Mouse (Mus musculus): Measurements from ENCODE around the gene Ing1. TPM values are rescaled to one million over a fixed set of nuclear protein-coding genes. Genes with fewer than 3 reads are reported as not detected.

Gene Ing1
- total RNA-seq (2021), result 10 to 100 TPM; 16.7 to 16.9 TPM
- long read RNA-seq, experiment 1, transcript Ing1-201 (2 exons, 2,814 nt), result minor isoform, 9 of 20 reads
- long read RNA-seq, experiment 1, transcript Ing1-202 (2 exons, 1,971 nt), result major isoform, 11 of 20 reads
- long read RNA-seq, experiment 1, partial matches to known transcripts, result 0 of 20 reads
- long read RNA-seq, experiment 1, other reads (novel, unspliced or antisense), result 0 of 20 reads
- long read RNA-seq, experiment 2, transcript Ing1-201 (2 exons, 2,814 nt), result major isoform, 17 of 31 reads
- long read RNA-seq, experiment 2, transcript Ing1-202 (2 exons, 1,971 nt), result minor isoform, 13 of 31 reads
- long read RNA-seq, experiment 2, partial matches to known transcripts, result 0 of 31 reads
- long read RNA-seq, experiment 2, other reads (novel, unspliced or antisense), result 0 of 31 reads

DNA sequence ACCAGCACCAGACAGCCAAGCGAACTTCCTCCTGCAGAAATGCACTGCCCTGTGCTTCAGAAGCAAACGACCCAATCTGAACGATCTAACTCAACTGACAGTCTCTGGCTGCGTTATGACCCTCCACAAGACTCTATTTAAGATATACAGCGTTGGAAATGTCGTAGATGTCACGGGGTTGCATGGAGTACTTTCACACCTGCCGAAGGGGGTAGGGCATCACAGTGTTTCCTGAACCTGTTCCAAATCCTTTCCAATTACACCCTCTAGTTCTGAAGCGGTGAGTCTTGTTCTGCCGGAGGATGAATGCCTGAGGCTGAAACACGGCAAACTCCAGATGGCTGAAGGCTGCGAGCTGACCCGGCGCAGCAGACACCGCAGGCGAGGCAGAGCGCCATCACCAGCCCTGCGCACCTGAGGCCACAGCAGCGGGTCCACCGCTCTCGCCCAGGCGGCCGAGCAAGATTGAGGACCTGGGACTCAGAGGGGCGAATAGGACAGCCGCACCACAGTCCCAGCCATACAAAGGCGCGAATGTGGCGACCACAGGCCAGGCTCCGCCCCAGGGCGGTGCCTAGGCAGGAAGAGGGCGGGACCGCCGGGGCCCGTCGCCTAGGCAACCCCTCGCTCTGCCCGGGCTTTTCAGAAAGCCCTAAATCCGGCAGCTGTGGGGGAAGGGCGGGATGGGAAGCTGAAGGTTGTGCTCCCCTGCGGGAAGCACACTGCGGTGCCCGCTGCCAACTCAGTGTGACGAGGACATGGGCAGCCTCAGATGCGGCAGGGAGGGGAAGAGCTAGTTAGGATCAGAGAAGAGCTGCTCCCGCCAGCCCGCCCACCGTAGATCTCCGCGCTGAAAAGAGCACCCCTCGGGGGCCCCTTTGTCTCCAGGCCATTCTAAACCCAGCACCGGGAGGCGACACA, at the start of gene Ing1:
Gene Ing1 (plus strand): TSS at position 773 of the 921 bp plus-strand sequence.
- DNase-seq, result peak; percentile 93

- no peak for DNase-seq
These were observed 49.3 kb upstream of the Ing1 start for GRCm38 (mm10) chr8:11506074-11506473.

- no peak for DNase-seq
These were observed 48.6 kb upstream of the Ing1 start for GRCm38 (mm10) chr8:11506802-11507201.

GRCm38 (mm10) chr8:11508880-11509279, 46.5 kb upstream of the Ing1 start:
- no peak for DNase-seq

DNA sequence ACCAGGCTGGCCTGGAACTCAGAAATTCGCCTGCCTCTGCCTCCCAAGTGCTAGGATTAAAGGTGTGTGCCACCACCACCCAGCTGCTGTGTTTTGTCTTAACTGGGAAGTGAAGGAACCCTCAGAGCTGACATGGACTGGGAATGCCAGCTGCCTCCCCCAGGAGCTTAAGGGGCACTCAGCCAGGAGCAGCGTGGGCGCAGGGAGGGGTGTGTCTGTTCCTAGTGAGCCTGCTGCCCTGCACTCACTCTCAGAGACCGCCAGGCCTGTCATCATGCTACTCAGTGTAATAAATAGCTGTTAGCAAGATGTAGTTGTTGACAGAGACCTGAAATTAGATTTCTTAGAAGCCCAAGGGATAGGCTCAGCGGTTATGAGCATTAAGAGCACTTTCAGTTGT, 44.4 kb upstream of the Ing1 start:
- DNase-seq, result no peak

DNA sequence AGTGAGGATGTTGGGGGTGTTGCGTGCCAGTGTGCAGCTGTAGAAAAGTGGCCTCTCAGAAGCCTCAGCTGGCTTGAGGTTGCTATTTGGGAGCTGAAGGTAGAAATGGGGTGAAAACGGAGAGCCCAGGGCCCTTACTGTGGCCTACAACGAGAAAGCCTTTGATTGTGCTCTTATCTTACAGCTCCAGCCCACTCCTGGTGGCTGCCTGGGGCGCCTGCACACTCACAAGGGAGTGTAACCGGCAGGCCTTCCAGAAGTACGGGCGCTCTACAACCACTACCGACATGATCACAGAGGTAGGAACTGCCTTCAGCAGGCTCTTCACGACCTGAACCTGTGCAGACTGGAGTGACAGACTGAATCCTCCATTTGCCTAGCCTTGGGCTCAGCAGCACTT, 42.7 kb upstream of the Ing1 start:
- DNase-seq, result no peak

DNA sequence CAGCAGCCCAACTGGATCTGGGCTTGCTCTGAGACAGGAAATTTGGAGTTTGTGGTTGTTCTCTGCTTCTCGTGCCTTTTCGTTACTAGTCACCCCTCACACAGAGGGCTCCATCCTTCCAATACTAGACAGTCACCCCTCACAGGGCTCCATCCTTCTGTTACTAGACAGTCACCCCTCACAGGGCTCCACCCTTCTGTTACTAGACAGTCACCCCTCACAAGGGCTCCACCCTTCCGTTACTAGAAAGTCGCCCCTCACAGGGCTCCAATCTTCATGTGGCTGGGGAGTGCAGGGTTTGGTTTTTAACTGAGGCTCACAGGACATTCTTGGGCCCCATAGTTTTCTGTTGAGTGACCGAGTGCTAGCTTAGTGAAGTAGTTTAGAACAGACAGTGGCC, 42.1 kb upstream of the Ing1 start:
- DNase-seq, result no peak

GRCm38 (mm10) chr8:11516292-11516691, 39.1 kb upstream of the Ing1 start:
- no peak for DNase-seq

GRCm38 (mm10) chr8:11517366-11518055, 37.9 kb upstream of the Ing1 start:
- DNase-seq, result no peak

DNA sequence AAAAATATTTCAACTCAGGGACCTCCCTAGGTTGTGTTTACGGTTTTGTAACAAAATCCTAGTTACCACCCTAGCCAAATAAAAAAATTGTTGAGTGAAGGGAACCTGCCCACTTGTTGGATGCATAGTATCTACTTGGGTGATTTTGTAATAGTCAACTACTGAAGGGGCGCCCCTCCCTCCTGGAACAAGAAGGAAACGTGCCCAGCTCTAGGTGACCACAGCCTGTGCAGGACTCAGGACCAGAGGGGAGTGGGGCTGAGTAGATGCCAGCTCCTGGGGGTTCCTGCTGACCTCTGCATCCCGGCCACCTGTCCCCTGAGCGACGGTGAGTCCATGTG, 37.3 kb upstream of the Ing1 start:
- no peak for DNase-seq

GRCm38 (mm10) chr8:11518676-11519075, 36.7 kb upstream of the Ing1 start:
- no peak for DNase-seq

GRCm38 (mm10) chr8:11523331-11523730, 32.0 kb upstream of the Ing1 start:
- no peak for DNase-seq

DNA sequence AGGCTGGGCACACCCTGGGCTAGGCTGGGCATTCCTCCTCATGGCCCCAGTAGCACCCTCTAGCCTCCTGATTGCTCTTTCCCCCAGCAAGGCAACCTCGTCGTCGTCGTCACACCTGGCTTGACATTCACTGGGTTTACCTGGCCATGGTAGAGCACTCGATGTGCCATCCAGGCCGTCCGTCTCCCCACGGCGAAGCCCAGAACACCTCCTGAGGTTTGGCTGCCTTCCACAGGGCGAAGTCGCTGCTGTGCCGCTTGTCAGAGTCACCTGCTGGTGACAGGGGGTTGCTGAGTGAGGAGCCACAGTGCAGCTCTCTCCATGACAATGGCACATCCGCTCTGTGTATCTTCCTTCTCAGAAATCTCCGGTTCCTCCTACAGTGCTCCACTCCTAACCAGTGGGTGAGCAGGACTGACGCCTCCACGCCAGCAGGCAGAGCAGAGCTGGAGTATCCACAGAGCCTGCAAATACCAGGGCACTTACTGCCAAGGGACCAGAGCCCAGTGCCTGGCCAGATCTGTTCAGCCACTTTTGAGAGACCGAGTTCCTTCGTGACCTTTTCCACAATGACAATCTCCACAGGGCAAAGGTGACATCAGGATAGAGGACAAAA, 25.1 kb upstream of the Ing1 start:
- DNase-seq, result no peak

DNA sequence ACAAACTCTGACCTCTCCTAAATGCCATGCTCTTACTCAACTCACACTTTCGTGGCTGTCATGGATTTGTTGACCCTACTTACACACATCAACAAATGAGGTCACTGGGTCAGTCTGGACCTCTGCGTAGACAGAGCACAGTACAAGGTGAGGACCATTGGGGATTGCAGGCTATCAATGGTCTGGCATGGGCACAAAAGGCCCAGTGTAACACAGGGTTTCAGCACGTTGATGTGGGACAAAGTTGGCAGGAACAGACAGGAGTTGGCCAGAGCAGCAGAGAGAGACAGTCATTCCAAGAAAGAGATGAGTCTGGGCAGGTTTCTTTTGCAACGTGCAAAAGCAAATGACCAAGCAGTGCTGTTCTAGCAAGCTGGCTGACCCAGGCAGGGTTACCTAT, 24.5 kb upstream of the Ing1 start:
- no peak for DNase-seq

GRCm38 (mm10) chr8:11534494-11534893, 20.9 kb upstream of the Ing1 start:
- DNase-seq, result no peak

GRCm38 (mm10) chr8:11539049-11539448, 16.3 kb upstream of the Ing1 start:
- no peak for DNase-seq

GRCm38 (mm10) chr8:11540182-11540581, 15.2 kb upstream of the Ing1 start:
- DNase-seq, result no peak

DNA sequence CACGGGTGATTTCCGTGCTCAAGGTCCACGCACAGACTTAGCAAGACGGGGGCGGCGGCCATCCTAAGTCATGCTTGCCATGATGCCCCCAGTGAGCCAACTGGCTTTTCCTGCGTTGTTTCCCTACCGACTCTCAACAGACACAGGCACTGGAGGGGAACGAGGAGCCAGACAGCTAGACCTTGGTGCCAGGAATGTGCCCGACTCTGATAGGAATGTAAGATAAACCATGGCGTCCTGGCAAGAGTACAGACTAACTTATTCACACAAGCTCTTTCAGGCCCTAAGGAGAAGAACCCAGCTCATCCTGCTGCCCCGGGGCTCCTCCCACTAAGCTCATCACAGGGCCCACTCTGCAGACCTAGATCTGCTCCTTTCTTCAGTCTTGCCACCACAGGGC, 13.3 kb upstream of the Ing1 start:
- no peak for DNase-seq

DNA sequence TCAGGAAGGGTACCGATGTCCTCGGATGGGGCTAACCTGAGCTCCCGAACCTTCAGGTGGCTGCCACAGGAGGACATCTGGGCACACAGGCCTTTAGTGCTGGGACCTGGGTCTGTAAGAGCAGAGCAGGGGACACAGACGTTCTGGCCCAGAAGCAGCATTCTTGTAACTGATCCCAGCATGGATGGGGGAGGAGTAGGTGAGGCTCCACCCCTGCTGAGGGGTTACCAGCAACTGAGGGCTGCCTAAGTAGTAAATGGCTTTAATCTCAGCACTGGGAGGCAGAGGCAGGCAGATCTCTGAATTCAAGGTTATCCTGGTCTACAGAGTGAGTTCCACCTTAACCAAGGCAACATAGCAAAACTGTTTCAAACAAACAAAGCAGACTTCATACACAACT, 12.5 kb upstream of the Ing1 start:
- DNase-seq, result no peak

- no peak for DNase-seq
These were observed 11.0 kb upstream of the Ing1 start for GRCm38 (mm10) chr8:11544386-11544785.

- no peak for DNase-seq
These were observed 8.3 kb upstream of the Ing1 start for GRCm38 (mm10) chr8:11547063-11547462.

- no peak for DNase-seq
These were observed 5.7 kb upstream of the Ing1 start for GRCm38 (mm10) chr8:11549706-11550105.
